Mouse (Mus musculus) testis, adult 10 weeks (tissue): ENCODE measurements around the gene Dusp9. TPM values are rescaled to one million over a fixed set of nuclear protein-coding genes. Genes with fewer than 3 reads are reported as not detected.

Experiments used
- polyA plus RNA-seq: library from polyadenylated mRNA; stranded (reverse); fragments of 350-450 nt; fragmentation: Illumina TruSeq; extraction: RNeasy Lipid Tissue Mini Kit (QIAGEN cat#74804); gene quantifications from one replicate; pipeline ENCODE4 v1.2.3, GENCODE M21; 2014; ENCODE audit warnings: low read depth, low replicate concordance

Gene Dusp9
- polyA plus RNA-seq = 0.17 TPM

DNA sequence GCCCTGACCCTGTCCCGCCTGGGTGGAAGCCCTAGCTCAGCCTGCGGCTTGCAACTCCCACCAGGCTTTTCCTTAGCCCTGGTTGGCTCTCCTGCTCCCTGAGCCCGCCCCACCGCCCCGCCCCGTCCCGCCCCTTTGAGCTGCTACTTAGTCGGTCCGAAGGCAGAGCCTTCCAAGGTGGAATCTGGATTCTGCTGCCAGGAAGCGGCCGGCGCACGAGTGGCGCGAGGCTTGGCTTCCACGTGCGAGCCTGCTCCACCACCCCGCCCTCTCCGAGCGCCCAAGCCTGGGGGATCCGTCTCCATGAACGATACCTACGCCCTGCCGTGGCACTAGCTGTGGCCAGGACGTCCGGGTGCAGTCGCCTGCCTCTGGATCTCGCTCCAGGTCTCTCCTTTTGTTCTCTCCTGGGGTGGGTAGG is at the start of gene Dusp9:
TSS of gene Dusp9 (plus strand) at position 165 of the 421 bp plus-strand sequence.

DNA sequence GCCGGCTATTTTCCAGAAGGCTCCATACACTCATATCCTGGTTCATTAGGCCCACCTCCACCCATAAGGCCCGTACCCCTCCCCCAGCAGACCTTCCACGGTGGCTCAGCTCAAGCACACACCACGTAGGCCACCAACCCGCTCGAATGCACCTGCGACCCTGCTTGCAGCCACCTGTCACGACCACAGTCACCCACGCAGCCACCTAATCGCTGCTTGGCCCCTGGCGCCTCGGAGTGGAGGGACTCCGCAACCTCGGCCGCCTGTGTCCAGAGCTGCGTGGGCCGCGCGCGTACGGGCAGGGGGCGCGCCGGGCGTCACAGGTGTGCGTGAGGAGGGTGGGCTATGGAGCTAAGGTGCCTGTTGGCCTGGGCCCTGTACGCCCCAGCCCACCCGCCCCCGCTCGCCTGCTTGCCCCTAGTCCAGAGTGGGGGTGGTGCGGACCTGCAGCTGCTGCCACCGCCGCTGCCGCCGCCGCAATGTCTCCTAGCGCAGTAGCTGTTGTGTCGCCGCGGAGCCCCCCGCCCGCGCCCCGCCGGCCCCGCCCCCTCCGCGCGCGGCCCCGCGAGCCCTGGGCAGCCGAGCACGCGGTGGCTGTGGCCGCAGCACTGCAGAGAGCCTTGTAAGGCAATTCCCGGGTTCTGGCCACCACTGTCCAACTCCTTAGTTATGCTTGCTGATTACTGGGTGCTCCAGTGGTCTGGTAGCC is 20.5 kb downstream of the Dusp9 start, which contains the start of gene Pnck:
TSS of gene Pnck (minus strand) at position 543 of the 709 bp plus-strand sequence.

DNA sequence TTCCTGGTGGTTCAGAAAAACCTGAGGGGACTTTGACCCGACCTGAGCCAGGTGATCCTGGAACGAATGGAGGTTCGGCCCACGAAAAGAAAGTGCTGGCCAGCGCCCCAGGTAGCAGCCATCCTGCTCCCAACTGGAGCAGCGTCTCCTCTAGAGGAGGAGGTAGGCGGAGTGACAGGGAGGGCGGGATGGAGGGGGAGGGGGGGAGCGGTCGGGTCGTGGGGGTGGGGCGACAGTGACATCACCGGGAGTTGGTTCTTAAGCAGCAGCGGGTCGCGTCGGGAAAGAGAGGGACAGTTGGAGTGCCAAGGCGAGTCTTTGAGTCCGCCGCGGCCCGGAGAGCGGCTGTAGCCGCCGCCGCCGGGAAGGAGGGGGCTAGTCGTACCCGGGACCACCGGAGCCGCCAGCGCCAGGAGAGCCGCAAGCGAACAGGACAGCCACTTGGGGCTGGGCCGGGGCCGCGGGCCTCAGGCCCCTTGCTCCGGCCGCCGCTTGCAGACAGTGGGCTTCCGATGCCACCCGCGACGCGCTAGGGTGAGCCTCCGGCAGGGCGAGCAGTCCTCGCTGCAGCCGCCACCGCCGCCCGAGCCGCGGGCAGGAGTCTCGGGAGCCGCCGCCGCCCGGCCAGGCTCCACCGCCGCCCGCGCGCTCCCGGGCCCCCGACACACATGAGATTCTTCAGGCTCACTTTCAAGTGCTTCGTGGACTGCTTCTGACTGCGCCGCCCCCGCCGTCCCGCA is 33.8 kb downstream of the Dusp9 start, which contains the start of gene Slc6a8:
TSS of gene Slc6a8 (plus strand) at position 272 of the 740 bp plus-strand sequence.

Other genes with a start within 250 kb of the Dusp9 start
- 0.17 TPM for gene Gm18336, start 240.7 kb upstream of the Dusp9 start, polyA plus RNA-seq
- gene Zfp92, start 228.3 kb upstream of the Dusp9 start, polyA plus RNA-seq = 0.18 TPM
- gene Trex2, start 204.1 kb upstream of the Dusp9 start, polyA plus RNA-seq = not detected
- gene Haus7, start 180.4 kb upstream of the Dusp9 start, polyA plus RNA-seq = 20.2 TPM
- gene Bgn, start 155.8 kb upstream of the Dusp9 start, polyA plus RNA-seq = 29.6 TPM
- gene Atp2b3, start 136.3 kb upstream of the Dusp9 start, polyA plus RNA-seq = 0.60 TPM
- not detected for gene Pnck, start 20.7 kb downstream of the Dusp9 start, polyA plus RNA-seq
- 3.2 TPM for gene Slc6a8, start 33.7 kb downstream of the Dusp9 start, polyA plus RNA-seq
- 26.6 TPM for gene Bcap31, start 76.8 kb downstream of the Dusp9 start, polyA plus RNA-seq
- gene Abcd1, start 77.2 kb downstream of the Dusp9 start, polyA plus RNA-seq = 1.8 TPM
- not detected for gene Plxnb3, start 117.7 kb downstream of the Dusp9 start, polyA plus RNA-seq
- gene Srpk3, start 135.0 kb downstream of the Dusp9 start, polyA plus RNA-seq = not detected
- 7.8 TPM for gene Idh3g, start 147.5 kb downstream of the Dusp9 start, polyA plus RNA-seq
- 9.3 TPM for gene Ssr4, start 147.6 kb downstream of the Dusp9 start, polyA plus RNA-seq
- gene Pdzd4, start 185.6 kb downstream of the Dusp9 start, polyA plus RNA-seq = 0.14 TPM